Comparison of ENCODE assay signal across 8 mouse cellular contexts in genomic region chr9:58247064-58247759, GRCm38 (mm10). TPM values are rescaled to one million over a fixed set of nuclear protein-coding genes. Genes with fewer than 3 reads are reported as not detected.
DNase-seq lines count a peak whose midpoint lies in the region; ATAC-seq lines count a peak whose summit lies in the region.

No protein-coding gene starts in this region.

- no peaks in the 10 kb centered on the region for H3K36me3 ChIP-seq in hindbrain, embryonic 15.5 days

- peak overlapping the region; percentile 41 for H3K4me2 ChIP-seq in hindbrain, embryonic 15.5 days

- H3K27ac ChIP-seq in hindbrain, embryonic 15.5 days (replicated peaks): no peak overlapping the region

- no peaks in the 10 kb centered on the region for H3K9me3 ChIP-seq in hindbrain, embryonic 15.5 days

- DNase-seq in R1 (ENCODE audit: low read depth, low spot score): peak; percentile 91
- DNase-seq in cerebellum, postnatal 36 days: peak; percentile 75 to 79
- DNase-seq in frontal cortex, postnatal 36 days (ENCODE audit: low spot score in 2 of 2): peak; percentile 65 to 86
- DNase-seq in left cerebral cortex, adult 11 months (ENCODE audit: low spot score): peak; percentile 62
- peak; percentile 90 for DNase-seq in lung, postnatal 36 days
- peak; percentile 43 for DNase-seq in retina, postnatal 7 days (ENCODE audit: low read depth, low spot score)
- DNase-seq in urinary bladder, adult 18-20 months (ENCODE audit: low spot score in 2 of 2): peak; percentile 70 to 73

- H3K4me1 ChIP-seq in hindbrain, embryonic 15.5 days (replicated peaks): peaks cover 24% of the 10 kb centered on the region

- peak; percentile 74; the same call in 1 of the 2 replicates for ATAC-seq in hindbrain, embryonic 15.5 days (ENCODE audit: low FRiP score, low read depth)

- WGBS in hindbrain, embryonic 15.5 days: 17% methylated on average over 25 of the region's 25 CpGs

- H3K4me3 ChIP-seq in hindbrain, embryonic 15.5 days: no peak overlapping the region

- no peaks in the 10 kb centered on the region for H3K27me3 ChIP-seq in hindbrain, embryonic 15.5 days

- H3K9ac ChIP-seq in hindbrain, embryonic 15.5 days: peak overlapping the region; percentile 33

RNA-seq across cellular contexts. Expression of gene Pml, which starts 2.4 kb away (rescaled TPM):
- 4.3 and 5.2 TPM in 2 replicates for polyA plus RNA-seq in hindbrain, embryonic 15.5 days (2015; fragmentation: Nextera tagmentation; extraction: Ambion mirVana)

RNA-seq across cellular contexts. Expression of gene Stoml1, which starts 5.8 kb away (rescaled TPM):
- 123 and 126 TPM in 2 replicates for polyA plus RNA-seq in hindbrain, embryonic 15.5 days (2015; fragmentation: Nextera tagmentation; extraction: Ambion mirVana)

RNA-seq across cellular contexts. Expression of gene Islr2, which starts 43.1 kb away (rescaled TPM):
- 20.1 and 27.6 TPM in 2 replicates for polyA plus RNA-seq in hindbrain, embryonic 15.5 days (2015; fragmentation: Nextera tagmentation; extraction: Ambion mirVana)

RNA-seq across cellular contexts. Expression of gene Islr, which starts 43.1 kb away (rescaled TPM):
- polyA plus RNA-seq in hindbrain, embryonic 15.5 days (2015; fragmentation: Nextera tagmentation; extraction: Ambion mirVana): 37.1 and 44.2 TPM in 2 replicates
